Mouse (Mus musculus) embryonic fibroblast, embryonic 13.5 days (primary cell): ENCODE results near the gene Ccdc33.

Experiments
- CTCF ChIP-seq: IDR thresholded peaks from 2 replicates; pipeline ENCODE4 v1.5.1; 2011; ENCODE audit warnings: mild to moderate bottlenecking, control low read depth, low read length, moderate library complexity, borderline replicate concordance; ENCODE audit not compliant: insufficient read depth
- POLR2A ChIP-seq: IDR thresholded peaks from 2 replicates; pipeline ENCODE4 v1.6.1; 2011; ENCODE audit warnings: low read depth, mild to moderate bottlenecking, control low read depth, low read length, moderate library complexity

DNA sequence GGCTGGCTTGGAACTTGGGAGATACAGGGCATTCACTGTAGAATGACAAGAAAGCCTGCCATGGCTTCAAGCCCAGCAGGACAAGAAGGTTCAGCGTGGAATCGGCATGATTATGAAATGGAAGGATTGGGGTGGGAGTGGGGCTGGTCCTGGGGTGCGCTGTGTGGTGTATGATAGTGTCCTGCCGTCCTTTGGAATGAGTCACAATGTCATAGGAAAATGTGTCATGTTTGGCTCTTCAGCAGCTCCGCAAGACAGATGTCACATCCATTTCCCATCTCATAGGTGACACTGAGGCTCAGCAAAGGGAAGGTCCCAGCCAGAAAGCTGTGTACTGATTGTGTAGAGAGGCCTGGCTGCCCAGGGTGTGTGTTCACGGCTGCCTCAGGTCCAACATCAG lies 102.8 kb downstream of the Ccdc33 start:
- no peak for TF ChIP-seq POLR2A
- TF ChIP-seq CTCF: no peak
